Mouse (Mus musculus): ENCODE results near the gene Tbkbp1.

Tbkbp1 gene

GRCm38 (mm10) chr11:97152662-97153287, 1.5 kb upstream of the Tbkbp1 start:
- no peak for DNase-seq (ENCODE audit: low spot score)

GRCm38 (mm10) chr11:97152023-97152426, 730 bp upstream of the Tbkbp1 start:
- no peak for DNase-seq (ENCODE audit: low spot score)

- DNase-seq (ENCODE audit: low spot score): peak; percentile 81
Measured at GRCm38 (mm10) chr11:97150411-97151330, 624 bp downstream of the Tbkbp1 start.

- DNase-seq (ENCODE audit: low spot score): peak; percentile 54
Measured at GRCm38 (mm10) chr11:97149995-97150410, 1.3 kb downstream of the Tbkbp1 start.

- DNase-seq (ENCODE audit: low spot score): no peak
Measured at GRCm38 (mm10) chr11:97149026-97149425, 2.3 kb downstream of the Tbkbp1 start.

- DNase-seq (ENCODE audit: low spot score): no peak
Measured at GRCm38 (mm10) chr11:97148591-97148990, 2.7 kb downstream of the Tbkbp1 start.

GRCm38 (mm10) chr11:97147333-97147732, 4.0 kb downstream of the Tbkbp1 start:
- no peak for DNase-seq (ENCODE audit: low spot score)

GRCm38 (mm10) chr11:97146724-97147123, 4.6 kb downstream of the Tbkbp1 start:
- peak; percentile 73 for DNase-seq (ENCODE audit: low spot score)

- DNase-seq (ENCODE audit: low spot score): no peak
Measured at GRCm38 (mm10) chr11:97145951-97146350, 5.3 kb downstream of the Tbkbp1 start.

GRCm38 (mm10) chr11:97145320-97145719, 6.0 kb downstream of the Tbkbp1 start:
- no peak for DNase-seq (ENCODE audit: low spot score)

- DNase-seq (ENCODE audit: low spot score): no peak
Measured at GRCm38 (mm10) chr11:97143196-97143900, 7.9 kb downstream of the Tbkbp1 start.

- DNase-seq (ENCODE audit: low spot score): no peak
Measured at GRCm38 (mm10) chr11:97142159-97142608, 9.1 kb downstream of the Tbkbp1 start.

GRCm38 (mm10) chr11:97140811-97141210, 10.5 kb downstream of the Tbkbp1 start:
- DNase-seq (ENCODE audit: low spot score): no peak

- DNase-seq (ENCODE audit: low spot score): no peak
Measured at GRCm38 (mm10) chr11:97139256-97139655, 12.0 kb downstream of the Tbkbp1 start.

- peak; percentile 29 for DNase-seq (ENCODE audit: low spot score)
Measured at GRCm38 (mm10) chr11:97138554-97139226, 12.6 kb downstream of the Tbkbp1 start.

- no peak for DNase-seq (ENCODE audit: low spot score)
Measured at GRCm38 (mm10) chr11:97133270-97133669, 18.0 kb downstream of the Tbkbp1 start.

- DNase-seq (ENCODE audit: low spot score): no peak
Measured at GRCm38 (mm10) chr11:97132185-97132584, 19.1 kb downstream of the Tbkbp1 start.

- no peak for DNase-seq (ENCODE audit: low spot score)
Measured at GRCm38 (mm10) chr11:97131683-97132082, 19.6 kb downstream of the Tbkbp1 start.

- DNase-seq (ENCODE audit: low spot score): no peak
Measured at GRCm38 (mm10) chr11:97130318-97130717, 21.0 kb downstream of the Tbkbp1 start.

GRCm38 (mm10) chr11:97128956-97129355, 22.3 kb downstream of the Tbkbp1 start:
- DNase-seq (ENCODE audit: low spot score): no peak

GRCm38 (mm10) chr11:97127470-97128223, 23.6 kb downstream of the Tbkbp1 start:
- no peak for DNase-seq (ENCODE audit: low spot score)

Measured in testis, postnatal 14 days (tissue).